Mouse (Mus musculus) cerebellum, adult 2 months (tissue): ENCODE measurements around the gene 4930469K13Rik. TPM values are rescaled to one million over a fixed set of nuclear protein-coding genes. Genes with fewer than 3 reads are reported as not detected.

ENCODE experiments used
- DNase-seq, 2 experiments: peaks; one replicate each; pipeline ENCODE4 v3.0.0; 2021
- H3K27ac ChIP-seq: fragments of 200-500 bp; 2 replicates; pipeline ENCODE4 v1.5.1; 2012; ENCODE audit warnings: low read length, control low read depth, inconsistent platforms; ENCODE audit not compliant: insufficient read depth
- H3K27me3 ChIP-seq: fragments of 200-500 bp; 2 replicates; pipeline ENCODE4 v1.6.1; 2012; ENCODE audit warnings: inconsistent platforms, mild to moderate bottlenecking, low read length, moderate library complexity; ENCODE audit not compliant: control insufficient read depth, insufficient read depth
- H3K4me1 ChIP-seq: fragments of 200-500 bp; 2 replicates; pipeline ENCODE4 v1.6.1; 2011; ENCODE audit warnings: low read length; ENCODE audit not compliant: control insufficient read depth, insufficient read depth
- H3K4me3 ChIP-seq: fragments of 200-500 bp; replicated peaks from 2 replicates; pipeline ENCODE3; 2011; ENCODE audit warnings: mild to moderate bottlenecking, low read depth, low read length, control low read depth; ENCODE audit not compliant: insufficient read depth
- CTCF ChIP-seq: fragments of 200-500 bp; IDR thresholded peaks from 2 replicates; pipeline ENCODE4 v1.5.1; 2011; ENCODE audit warnings: low read depth, mild to moderate bottlenecking, control low read depth, low read length, moderate library complexity, borderline replicate concordance; ENCODE audit not compliant: insufficient read depth
- POLR2A ChIP-seq: fragments of 200-500 bp; IDR thresholded peaks from 2 replicates; pipeline ENCODE4 v1.6.1; 2011; ENCODE audit warnings: low read length, control low read depth, borderline replicate concordance; ENCODE audit not compliant: insufficient read depth
- whole genome bisulfite sequencing: fragments of 180-500 bp; shearing (Covaris S2); methylation state at CpG from one replicate; pipeline ENCODE4 v1.1.7; 2018; 5-methylcytosine and 5-hydroxymethylcytosine counted together
- polyA plus RNA-seq: library from polyadenylated mRNA; depleted of rRNA; stranded (reverse); fragments of >200 nt; gene quantifications from 2 replicates; pipeline ENCODE4 v1.2.3, GENCODE M21; 2012; rRNA removed

Gene 4930469K13Rik
- polyA plus RNA-seq, 1 experiment: not detected

GRCm38 (mm10) chr11:33932386-33933111 is 165.8 kb downstream of the 4930469K13Rik start:
- DNase-seq: no peak
- Histone ChIP-seq H3K4me3 (no peak overlapping the region), H3K27me3 (no peaks in the 10 kb centered on the region), H3K27ac (no peak overlapping the region), H3K4me1 (no peaks in the 10 kb centered on the region)
- 67% methylated on average over 18 of the region's 18 CpGs for WGBS
- TF ChIP-seq POLR2A: no peak
- TF ChIP-seq CTCF: no peak

GRCm38 (mm10) chr11:33931836-33932385 is 166.4 kb downstream of the 4930469K13Rik start:
- H3K4me3 ChIP-seq: no peak overlapping the region
- H3K4me1 ChIP-seq: no peaks in the 10 kb centered on the region
- H3K27me3 ChIP-seq: no peaks in the 10 kb centered on the region
- no peak overlapping the region for H3K27ac ChIP-seq
- 33% methylated on average over 10 of the region's 10 CpGs for WGBS
- TF ChIP-seq POLR2A (no peak), CTCF (no peak)
- DNase-seq: no peak

- Histone ChIP-seq H3K4me1 (no peaks in the 10 kb centered on the region), H3K27me3 (no peaks in the 10 kb centered on the region), H3K27ac (no peak overlapping the region), H3K4me3 (no peak overlapping the region)
- no peak for DNase-seq
- WGBS: 37% methylated on average over 11 of the region's 11 CpGs
- TF ChIP-seq POLR2A (no peak), CTCF (no peak)
Observed at GRCm38 (mm10) chr11:33929412-33929811, 168.9 kb downstream of the 4930469K13Rik start.

- whole genome bisulfite sequencing: 53% methylated on average over 7 of the region's 7 CpGs
- H3K27me3 ChIP-seq: no peaks in the 10 kb centered on the region
- no peaks in the 10 kb centered on the region for H3K4me1 ChIP-seq
- H3K4me3 ChIP-seq: no peak overlapping the region
- DNase-seq: no peak
- no peak for TF ChIP-seq CTCF
- no peak for TF ChIP-seq POLR2A
- no peak overlapping the region for H3K27ac ChIP-seq
Observed at GRCm38 (mm10) chr11:33928658-33929057, 169.7 kb downstream of the 4930469K13Rik start.

- H3K4me3 ChIP-seq: no peak overlapping the region
- no peaks in the 10 kb centered on the region for H3K4me1 ChIP-seq
- H3K27me3 ChIP-seq: no peaks in the 10 kb centered on the region
- 14% methylated on average over 4 of the region's 4 CpGs for WGBS
- DNase-seq: no peak
- TF ChIP-seq CTCF: no peak
- TF ChIP-seq POLR2A: no peak
- H3K27ac ChIP-seq: no peak overlapping the region
Observed at GRCm38 (mm10) chr11:33927836-33928235, 170.5 kb downstream of the 4930469K13Rik start.

GRCm38 (mm10) chr11:33927321-33927720 is 171.0 kb downstream of the 4930469K13Rik start:
- WGBS: 23% methylated on average over 6 of the region's 6 CpGs
- Histone ChIP-seq H3K4me3 (no peak overlapping the region), H3K27ac (no peak overlapping the region), H3K27me3 (no peaks in the 10 kb centered on the region), H3K4me1 (no peaks in the 10 kb centered on the region)
- no peak for DNase-seq
- TF ChIP-seq POLR2A (no peak), CTCF (no peak)

GRCm38 (mm10) chr11:33926551-33926950 is 171.8 kb downstream of the 4930469K13Rik start:
- Histone ChIP-seq H3K27me3 (no peaks in the 10 kb centered on the region), H3K4me1 (no peaks in the 10 kb centered on the region), H3K4me3 (no peak overlapping the region), H3K27ac (no peak overlapping the region)
- no peak for TF ChIP-seq CTCF
- no peak for TF ChIP-seq POLR2A
- 70% methylated on average over 2 of the region's 2 CpGs for WGBS
- DNase-seq: no peak

- H3K4me1 ChIP-seq: no peaks in the 10 kb centered on the region
- 34% methylated on average over 8 of the region's 8 CpGs for WGBS
- no peak for DNase-seq
- no peaks in the 10 kb centered on the region for H3K27me3 ChIP-seq
- no peak overlapping the region for H3K27ac ChIP-seq
- TF ChIP-seq CTCF (no peak), POLR2A (no peak)
- no peak overlapping the region for H3K4me3 ChIP-seq
Observed at GRCm38 (mm10) chr11:33925778-33926177, 172.6 kb downstream of the 4930469K13Rik start.

Other genes starting within 250 kb of the 4930469K13Rik start
- 0.52 and 0.62 TPM in 2 replicates for gene Kcnmb1, start 135.5 kb downstream of the 4930469K13Rik start, polyA plus RNA-seq
- 78.8 and 84.2 TPM in 2 replicates for gene Kcnip1, start 105.4 kb downstream of the 4930469K13Rik start, polyA plus RNA-seq
- gene Lcp2, start 51.6 kb downstream of the 4930469K13Rik start, polyA plus RNA-seq: 1.1 and 1.2 TPM in 2 replicates
- not detected in 2 replicates for gene Foxi1, start 109.5 kb upstream of the 4930469K13Rik start, polyA plus RNA-seq
- gene Fam196b, start 216.3 kb upstream of the 4930469K13Rik start, polyA plus RNA-seq: 4.1 and 4.6 TPM in 2 replicates